Mouse (Mus musculus): ENCODE data around the gene B3galt2. TPM values are rescaled to one million over a fixed set of nuclear protein-coding genes. Genes with fewer than 3 reads are reported as not detected.
"Not testable (repeated sequence)": the region's sequence is repeated elsewhere in the genome, so short reads cannot be mapped to it uniquely, and the experiment has no call there.

Gene B3galt2
- 10 to 100 TPM in 1 of 2 experiments, 1 to 10 TPM in 1; 6.4 to 16.0 TPM for total RNA-seq (2021)
- long read RNA-seq, experiment 1, full-length matches to known transcripts = 19 of 20 reads
- long read RNA-seq, experiment 1, partial matches to known transcripts = 0 of 20 reads
- long read RNA-seq, experiment 1, other reads (novel, unspliced or antisense) = 1 of 20 reads
- long read RNA-seq, experiment 2, full-length matches to known transcripts = 24 of 29 reads
- long read RNA-seq, experiment 2, partial matches to known transcripts = 1 of 29 reads
- long read RNA-seq, experiment 2, other reads (novel, unspliced or antisense) = 4 of 29 reads

DNA sequence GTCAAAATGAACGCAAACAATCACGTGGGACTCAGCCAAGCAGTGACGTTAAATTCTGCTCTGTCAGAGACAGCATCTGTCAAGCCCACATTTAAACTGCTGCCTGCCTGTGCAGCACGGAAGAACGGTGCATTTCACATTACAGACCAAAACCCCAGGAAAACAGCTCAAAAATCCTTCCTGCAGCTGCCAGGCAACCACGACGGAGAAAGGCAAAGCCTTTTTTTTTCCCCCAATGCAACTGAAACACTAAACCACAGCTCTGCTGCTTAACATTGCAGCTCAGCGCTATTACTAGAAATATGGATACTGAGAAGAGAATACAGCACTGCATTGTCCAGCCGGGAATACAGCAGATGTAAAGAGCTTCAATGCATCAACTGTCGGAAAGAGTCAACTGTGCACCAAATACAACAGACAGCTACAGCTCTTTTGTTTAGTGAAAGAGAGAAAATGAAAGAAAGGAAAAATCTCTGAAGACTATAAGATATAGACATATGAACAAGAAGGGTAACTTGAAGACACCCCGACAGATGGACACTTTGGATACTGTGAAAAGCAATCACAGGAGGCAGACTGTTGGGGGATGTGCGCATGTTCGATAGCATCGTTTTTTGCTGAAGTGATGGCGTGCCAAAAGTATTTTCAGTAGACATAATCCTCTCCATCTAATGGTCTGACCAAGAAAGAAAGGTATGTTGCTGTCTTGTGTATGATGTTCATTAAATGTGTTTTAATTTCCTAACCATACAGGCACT is at the start of gene B3galt2:
Gene B3galt2 (plus strand): TSS at position 15 of the 758 bp plus-strand sequence.
- DNase-seq (ENCODE audit: low spot score in 2 of 2) = peak in 1 of 2 experiments; percentile 34

DNA sequence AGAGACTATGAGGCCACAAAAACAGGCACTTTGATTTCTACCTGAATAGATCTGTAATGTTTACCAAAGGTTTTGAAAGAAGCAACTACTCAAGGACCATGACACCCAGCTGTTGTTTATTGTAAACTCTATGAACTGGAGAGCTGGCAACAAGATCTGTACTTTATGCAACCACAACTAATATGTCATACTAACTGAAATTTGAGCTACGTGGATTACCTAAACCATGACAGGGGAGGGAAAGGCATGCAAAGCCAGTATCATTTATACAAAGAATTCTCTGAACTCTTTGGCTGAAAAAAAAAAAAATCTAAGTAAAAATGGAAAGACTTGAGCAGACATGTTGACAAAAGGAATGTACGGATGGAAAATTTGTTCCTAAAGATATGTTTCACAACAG is 43.6 kb upstream of the B3galt2 start:
- no peak for DNase-seq (ENCODE audit: low spot score in 2 of 2)

DNA sequence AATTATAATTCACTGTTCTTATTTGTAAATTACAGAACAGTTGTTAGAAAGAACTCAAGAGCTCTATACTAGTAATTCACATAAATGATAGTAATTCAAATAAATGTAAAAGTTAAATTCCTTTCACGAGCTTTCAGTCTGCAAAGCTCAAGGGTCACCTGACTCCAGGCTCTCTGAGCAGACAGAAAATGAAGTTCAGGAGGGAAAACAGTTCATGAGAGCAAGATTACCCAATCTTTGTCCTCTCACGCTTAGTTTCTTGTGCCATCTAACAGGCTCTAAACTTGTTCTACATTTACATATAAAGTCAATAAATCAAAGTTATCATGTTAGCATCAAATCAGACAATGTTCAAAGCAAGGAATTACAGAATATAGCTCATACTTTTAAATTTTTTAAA is 31.6 kb upstream of the B3galt2 start:
- no peak for DNase-seq (ENCODE audit: low spot score in 2 of 2)

DNA sequence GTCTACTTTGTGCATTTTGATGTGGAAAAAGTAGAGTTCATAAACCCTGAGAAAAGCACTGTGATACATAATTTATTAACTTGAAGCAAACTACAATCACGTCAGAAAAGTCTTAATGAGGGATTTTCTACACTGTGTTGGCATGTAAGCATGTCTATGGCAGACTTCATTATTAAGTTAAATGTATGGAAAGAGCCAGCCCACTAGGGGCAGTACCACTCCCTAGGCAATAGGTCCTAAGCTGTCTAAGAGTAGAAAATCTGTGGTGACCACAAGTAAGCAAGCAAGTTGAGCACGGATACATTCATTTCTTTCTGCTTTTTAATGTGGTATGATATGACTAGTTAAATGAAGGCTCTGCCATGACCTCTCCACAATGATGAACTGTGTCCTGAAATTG is 27.6 kb upstream of the B3galt2 start:
- no peak for DNase-seq (ENCODE audit: low spot score in 2 of 2)

DNA sequence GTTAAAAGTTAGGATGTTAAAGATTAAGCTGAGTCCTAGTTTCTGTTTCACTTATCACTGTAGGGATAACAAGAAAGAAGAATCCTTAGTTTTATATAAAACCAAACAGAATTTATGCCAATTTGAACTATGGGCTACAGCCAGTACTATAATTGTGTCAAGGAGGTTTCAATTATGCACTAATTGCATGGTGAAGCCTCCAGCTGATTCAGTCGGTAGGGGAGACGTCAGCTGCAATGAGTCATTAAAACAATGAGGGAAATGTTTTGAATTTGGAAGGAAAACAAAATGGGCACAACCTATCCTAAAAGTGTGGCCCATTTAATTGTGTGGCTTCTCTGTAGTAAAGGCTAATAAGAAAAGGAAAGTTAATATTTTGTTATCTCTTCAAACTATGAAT is 20.7 kb upstream of the B3galt2 start:
- no peak for DNase-seq (ENCODE audit: low spot score in 2 of 2)

DNA sequence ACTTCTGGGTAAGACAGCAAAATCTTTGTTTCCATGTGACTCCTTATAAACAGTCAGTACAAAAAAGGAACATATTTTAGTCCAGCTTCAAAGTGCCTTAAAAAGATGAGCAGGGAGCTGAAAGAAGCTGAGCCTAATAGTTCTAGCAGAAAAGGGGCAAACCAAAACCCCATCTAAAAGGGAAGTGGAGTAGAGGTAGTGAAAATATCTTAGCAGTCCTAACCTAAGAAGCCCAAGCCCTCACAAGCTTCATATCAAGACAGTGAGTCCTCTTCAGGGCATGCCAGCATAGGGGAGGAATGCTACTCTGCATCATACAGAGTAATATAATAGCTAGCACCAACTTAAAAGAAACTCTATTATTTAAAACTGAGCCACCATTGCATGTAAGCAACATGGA is 18.5 kb upstream of the B3galt2 start:
- DNase-seq (ENCODE audit: low spot score in 2 of 2) = no peak

DNA sequence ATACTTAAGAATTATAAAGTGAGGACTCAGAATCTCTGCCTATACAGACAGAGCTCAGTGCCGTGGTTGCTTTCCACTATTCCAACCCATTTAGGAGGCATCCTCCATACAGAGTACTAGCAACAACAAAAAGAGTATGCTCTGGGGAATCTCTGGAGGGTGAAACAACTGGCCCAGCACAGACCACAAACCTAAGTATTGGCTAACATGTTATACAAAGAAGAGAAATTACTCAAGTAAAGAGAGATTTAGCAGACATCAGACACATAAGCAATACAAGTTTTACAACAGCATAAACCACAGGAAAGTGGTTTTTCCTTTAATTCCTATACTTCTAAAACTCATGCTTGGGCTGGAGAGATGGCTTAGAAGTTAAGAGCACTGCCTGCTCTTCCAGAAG is 17.8 kb upstream of the B3galt2 start:
- no peak for DNase-seq (ENCODE audit: low spot score in 2 of 2)

DNA sequence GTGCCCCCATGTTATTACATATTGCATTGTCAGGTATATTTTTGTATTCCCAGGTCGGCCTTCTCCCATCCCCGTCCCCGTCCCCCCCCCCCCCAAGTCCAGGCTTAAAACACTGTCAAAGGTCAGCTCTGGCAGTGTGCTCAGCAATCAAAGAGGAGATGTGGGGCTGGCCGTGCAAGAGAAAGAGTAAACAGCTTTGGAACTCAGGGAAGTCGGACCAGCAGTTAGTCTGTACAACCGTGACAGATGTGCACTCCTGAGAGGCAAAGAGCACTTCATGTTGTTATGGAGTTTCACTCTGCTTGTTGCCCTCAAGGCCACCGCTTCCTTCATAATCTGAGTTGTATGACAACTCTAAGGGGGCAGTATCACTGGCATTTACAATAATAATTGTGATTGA is 9.1 kb upstream of the B3galt2 start:
- DNase-seq (ENCODE audit: low spot score in 2 of 2) = no peak

DNA sequence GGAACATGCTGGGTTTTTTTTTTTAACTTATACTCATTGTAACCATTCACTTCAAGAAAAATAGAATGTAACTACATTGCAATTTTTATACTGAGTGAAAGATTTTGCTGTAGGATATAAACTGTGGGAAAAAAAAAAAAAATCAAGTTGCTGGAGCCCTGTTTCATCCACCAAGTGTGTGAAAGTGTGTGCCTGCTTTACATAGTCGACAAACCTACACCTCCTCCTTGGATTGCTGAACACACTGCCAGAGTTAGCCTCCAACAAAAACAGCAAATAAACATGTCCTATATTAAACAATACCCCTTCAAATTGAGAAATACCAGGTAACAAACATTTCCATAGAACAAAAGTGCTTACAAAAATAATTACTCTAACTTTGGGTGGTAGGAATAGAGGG is 8.1 kb upstream of the B3galt2 start:
- no peak for DNase-seq (ENCODE audit: low spot score in 2 of 2)

DNA sequence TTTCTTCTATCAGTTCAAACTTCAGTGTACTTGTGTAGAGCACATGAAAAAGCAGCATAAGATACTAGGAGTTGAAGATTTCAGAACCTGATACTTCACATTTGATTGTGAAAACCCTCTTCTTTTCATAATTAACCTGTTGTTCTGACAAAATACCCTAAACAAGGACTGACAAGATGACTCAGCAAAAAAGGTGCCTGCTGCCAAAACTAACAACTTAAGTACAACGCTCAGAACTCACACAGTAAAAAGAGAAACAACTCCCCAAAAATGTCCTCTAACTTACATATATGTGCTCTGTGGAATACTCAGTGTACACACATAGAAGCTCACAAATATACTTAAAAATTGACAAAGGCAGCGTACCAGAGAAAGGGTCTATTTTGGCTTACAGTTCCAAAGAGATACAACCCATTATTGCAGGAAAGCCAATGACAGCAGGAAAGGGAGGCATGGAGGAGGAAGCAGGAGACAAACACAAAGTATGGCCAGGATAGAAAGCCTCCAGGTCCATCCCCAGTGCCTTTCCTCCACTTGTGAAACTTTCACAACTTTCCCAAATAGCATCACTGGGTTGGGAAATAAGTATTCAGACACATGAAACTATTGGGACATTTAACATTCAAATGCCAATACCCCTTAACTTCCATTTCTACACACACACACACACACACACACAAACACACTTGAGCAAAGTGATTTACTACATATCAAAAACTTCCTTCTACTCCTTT is 7.4 kb upstream of the B3galt2 start:
- no peak for DNase-seq (ENCODE audit: low spot score in 2 of 2)

DNA sequence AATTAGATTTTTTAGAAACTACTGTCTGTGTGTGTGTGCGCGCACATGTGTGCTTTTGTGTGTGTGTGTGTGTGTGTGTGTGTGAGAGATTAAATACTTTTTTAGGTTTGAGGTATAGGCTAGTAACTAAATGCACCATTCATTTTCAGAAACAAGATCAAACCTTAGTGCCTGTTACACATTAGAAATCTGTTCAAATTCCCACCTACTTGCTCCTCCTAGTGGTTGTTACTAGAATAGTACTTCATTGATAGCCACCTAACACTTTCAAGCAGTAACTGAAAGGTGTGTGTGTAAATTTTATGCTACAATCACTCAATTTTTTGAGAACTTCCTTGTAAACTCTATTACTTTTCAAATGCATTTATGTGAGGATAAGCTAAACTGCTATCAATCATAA is 3.8 kb downstream of the B3galt2 start:
- no peak for DNase-seq (ENCODE audit: low spot score in 2 of 2)

DNA sequence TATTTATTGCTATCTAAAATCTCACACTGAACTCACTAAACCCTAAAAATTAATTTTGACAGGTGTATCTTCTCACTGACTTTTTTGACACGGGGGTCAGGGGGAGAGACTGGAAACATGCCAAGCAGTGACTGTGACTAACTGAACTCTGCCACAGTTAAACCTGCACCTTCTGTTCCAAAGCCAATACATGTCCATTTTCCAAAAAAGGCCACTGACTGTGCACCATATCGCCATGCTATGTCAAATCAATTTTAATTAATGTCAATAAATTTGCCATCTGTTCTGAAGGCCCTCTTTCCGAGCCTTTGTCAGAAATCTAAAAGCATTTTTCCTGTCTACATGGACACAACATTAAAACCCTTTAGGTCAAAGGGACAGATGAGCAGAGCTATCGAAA is 4.9 kb downstream of the B3galt2 start:
- DNase-seq (ENCODE audit: low spot score in 2 of 2) = no peak

DNA sequence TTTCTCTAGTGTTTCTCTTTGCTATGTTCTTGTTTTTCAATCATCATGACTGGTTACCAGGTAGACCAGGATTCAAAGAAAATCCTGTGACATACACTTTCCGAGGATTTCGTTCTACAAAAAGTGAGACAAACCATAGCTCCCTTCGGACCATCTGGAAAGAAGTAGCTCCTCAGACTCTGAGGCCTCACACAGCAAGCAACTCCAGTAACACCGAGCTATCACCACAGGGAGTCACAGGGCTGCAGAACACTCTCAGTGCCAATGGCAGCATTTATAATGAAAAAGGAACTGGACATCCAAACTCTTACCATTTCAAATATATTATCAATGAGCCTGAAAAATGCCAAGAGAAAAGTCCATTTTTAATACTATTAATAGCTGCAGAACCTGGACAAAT is 5.8 kb downstream of the B3galt2 start:
- DNase-seq (ENCODE audit: low spot score in 2 of 2) = no peak

DNA sequence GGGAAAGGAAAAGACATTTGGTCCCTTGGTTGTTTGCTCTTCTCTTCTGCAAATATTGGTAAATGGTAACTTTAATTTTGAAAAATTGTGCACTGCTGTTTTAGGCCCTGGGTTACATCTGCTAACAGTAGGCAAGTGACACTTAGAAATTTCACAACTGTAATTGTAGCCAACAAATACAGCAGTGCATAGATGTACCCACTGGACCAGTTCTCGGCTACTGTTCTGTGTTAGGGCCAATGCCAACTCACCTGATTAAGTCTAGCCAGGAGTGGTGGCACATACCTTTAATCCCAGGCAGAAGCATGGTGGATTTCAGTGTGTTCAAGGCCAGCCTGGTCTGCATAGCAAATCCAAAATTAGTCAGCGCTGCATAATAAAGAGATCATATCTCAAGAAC is 9.9 kb downstream of the B3galt2 start:
- no peak for DNase-seq (ENCODE audit: low spot score in 2 of 2)

DNA sequence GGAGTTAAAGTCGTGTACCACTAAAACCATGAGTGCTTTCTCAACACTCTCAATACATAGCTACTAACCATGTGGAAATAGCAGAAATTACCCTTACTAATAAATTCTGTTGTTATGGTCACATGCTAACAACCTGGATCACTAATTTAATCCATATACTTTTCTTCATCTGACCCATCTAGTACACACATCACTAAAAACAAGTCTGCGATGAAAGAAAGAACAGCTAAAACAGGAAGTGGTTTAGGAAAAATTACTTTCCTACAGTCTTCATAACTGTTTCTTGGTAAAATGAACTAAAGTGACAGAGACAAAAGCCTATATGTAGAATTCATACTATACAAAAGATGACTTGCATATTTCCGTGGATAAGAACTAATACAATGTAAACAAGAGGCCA is 13.2 kb downstream of the B3galt2 start:
- DNase-seq (ENCODE audit: low spot score in 2 of 2) = no peak

DNA sequence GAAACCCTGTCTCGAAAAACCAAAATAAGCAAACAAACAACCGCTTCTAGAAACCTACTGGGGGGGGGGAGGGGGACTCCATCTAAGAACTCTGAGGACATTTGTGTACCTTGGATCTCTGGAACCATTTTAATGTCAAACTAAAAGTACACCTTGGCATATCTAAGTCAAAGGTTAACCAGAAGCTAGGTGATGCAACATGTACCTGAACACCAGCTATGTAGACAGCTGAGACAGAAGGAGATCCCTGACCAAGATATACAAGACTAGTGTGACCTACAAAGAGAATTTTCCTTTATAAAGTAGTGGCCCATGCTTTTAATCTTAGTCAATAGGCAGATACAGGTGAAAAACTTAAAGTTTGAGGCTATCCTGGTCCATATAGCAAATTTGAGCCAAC is 22.7 kb downstream of the B3galt2 start:
- DNase-seq (ENCODE audit: low spot score in 2 of 2) = no peak

DNA sequence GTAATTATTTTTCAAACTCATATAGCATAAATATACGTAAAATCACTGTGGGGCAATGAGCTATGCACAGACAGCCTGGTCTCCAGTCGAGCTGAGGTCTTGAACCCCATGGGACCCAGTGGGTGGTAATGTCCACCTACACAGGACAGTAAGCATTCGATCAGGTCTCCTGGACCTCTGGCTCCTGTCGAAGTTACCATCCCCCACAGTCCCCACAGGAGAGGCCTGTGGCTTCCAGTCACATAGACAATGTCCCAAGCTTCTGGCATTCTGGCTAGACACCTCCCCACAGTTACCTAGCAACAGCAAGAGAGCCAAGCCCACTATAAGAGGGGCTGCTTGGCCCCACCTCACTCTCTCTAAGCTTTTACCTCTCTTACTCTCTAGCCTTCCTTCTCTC is 24.3 kb downstream of the B3galt2 start:
- not testable (repeated sequence) for DNase-seq (ENCODE audit: low spot score in 2 of 2)

DNA sequence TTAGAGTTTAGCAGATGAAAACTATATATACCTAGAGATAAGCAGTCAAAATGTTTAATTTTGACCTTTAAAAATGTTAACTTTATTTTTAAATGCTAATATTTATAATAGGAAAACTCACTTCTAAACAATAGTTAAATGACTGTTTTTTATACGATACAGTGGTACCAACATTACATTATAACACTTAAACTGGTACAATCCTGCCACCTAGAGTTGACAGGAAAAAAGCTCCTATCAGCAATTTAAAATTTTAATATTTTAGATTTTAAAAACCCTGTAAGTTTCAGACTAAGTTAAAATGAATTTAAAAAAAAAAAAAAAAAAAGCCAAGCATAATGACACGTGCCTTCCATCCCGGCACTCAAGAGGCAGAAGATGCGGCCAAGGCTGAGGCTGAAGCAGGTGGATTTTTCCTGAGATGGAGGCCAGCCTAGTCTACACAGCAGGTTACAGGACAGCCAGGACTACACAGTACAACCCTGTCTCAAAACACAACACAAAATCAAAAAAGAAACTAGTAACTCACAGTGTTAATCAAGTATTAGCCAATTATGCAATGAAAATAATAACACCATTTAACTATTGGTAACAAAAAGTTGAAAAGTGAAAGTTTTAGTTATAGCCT is 35.4 kb downstream of the B3galt2 start:
- DNase-seq (ENCODE audit: low spot score in 2 of 2) = no peak

DNA sequence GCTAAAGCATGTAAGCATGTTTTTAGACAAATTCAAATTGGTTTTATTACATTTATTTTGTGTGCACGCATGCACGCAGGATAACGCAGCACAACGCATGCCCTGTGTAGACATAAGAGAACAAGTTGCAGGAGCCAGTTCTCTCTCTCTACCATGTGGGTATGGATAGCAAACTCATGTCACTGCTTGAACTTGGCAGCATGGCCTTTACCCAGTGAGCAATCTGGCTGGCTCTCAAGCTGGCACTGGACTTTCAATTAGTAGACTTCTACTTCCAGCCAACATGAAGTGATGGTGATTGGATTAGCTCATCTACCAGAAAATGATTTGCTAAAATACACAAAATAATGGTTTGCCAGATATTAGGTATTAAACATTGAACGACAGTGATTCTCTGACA is 40.6 kb downstream of the B3galt2 start:
- no peak for DNase-seq (ENCODE audit: low spot score in 2 of 2)

DNA sequence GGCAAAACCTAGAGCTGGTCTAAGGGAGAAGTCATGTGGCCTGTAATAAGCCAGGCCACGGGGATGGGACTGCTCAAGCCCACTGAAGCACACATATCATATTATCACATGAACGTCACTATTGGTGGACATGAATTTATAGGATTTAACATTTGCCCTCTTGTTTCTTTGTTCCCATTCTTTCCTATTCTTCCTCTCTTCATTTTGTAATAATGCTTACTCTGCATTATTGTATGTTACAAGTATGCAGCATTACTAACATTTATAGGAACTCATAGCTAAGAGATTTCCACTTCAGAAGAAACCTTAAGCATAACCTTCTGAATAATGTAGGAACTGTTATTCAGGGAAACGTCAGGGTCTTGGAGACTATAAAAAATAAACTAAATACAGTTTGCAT is 44.4 kb downstream of the B3galt2 start:
- no peak for DNase-seq (ENCODE audit: low spot score in 2 of 2)

DNA sequence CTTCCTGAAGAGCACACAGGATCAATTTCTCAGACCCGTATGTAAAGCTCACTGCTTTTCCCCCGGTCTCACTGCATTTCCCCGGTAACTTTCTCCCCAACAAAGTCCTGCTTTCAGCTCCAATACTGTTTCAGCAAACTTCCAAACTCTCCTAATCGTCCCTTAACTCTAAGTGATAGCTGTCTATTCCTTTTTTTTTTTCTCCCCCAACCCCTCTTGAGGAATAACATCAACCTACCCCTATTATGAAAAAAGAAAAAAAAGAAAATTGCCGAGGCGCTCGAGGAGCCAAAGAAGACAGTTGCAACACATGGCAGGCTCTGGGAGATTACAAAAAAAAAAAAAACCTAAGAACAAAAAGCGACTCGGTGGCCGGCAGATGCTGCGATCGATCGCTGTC is 61.3 kb downstream of the B3galt2 start:
- DNase-seq (ENCODE audit: low spot score in 2 of 2) = no peak
